10 mouse cellular contexts compared by ENCODE assay signal in genomic region chr12:102339085-102339484, GRCm38 (mm10). TPM values are rescaled to one million over a fixed set of nuclear protein-coding genes. Genes with fewer than 3 reads are reported as not detected.
DNase-seq lines count a peak whose midpoint lies in the region; ATAC-seq and TF ChIP-seq lines count a peak whose summit lies in the region.
"Had no signal": no experiment of that assay in that cellular context is flagged by ENCODE, and none has a peak within 500 bp of the region (broad histone marks: within the 10 kb centered on the region; RNA-seq: fewer than 3 reads in every experiment).

No protein-coding gene starts in this region.

- no peaks in the 10 kb centered on the region for H3K9me3 ChIP-seq in ES-E14 (ENCODE audit: control insufficient read depth, insufficient read depth, low read depth, low read length)
- H3K9me3 ChIP-seq: hindbrain, embryonic 10.5 days; liver, embryonic 12.5 days had no signal

- no peak for ATAC-seq in CD4-positive, CD25-positive, alpha-beta regulatory T cell, adult 4 months
- peak; percentile 72 for ATAC-seq in megakaryocyte progenitor cell, adult 5-6 weeks (replicated peaks; ENCODE audit: poor library complexity)
- ATAC-seq: liver, embryonic 12.5 days had no signal

- H3K4me1 ChIP-seq in ES-E14 (ENCODE audit: control insufficient read depth in 2 of 2, insufficient read depth in 2 of 2, low read length in 2 of 2, poor library complexity in 1 of 2), result peaks cover 0 to 3% of the 10 kb centered on the region in 2 experiments; a peak in 1 of 4 replicates

- in situ Hi-C loops in ES-E14 (cut with MboI; ENCODE audit: low sequenced_read_pairs in 2 of 2, unreplicated experiment in 2 of 2), result no loop called here

- no peak overlapping the region for H3K4me3 ChIP-seq in ES-E14 (ENCODE audit: insufficient read depth in 1 of 2, low read depth in 1 of 2, low read length in 2 of 2, poor library complexity in 1 of 2, severe bottlenecking in 1 of 2)
- H3K4me3 ChIP-seq: hindbrain, embryonic 10.5 days; liver, embryonic 12.5 days had no signal

- no peak overlapping the region for H3K9ac ChIP-seq in ES-E14 (ENCODE audit: insufficient read depth, low read depth, low read length, poor library complexity, severe bottlenecking)
- H3K9ac ChIP-seq: liver, embryonic 12.5 days had no signal

- no peaks in the 10 kb centered on the region for H3K36me3 ChIP-seq in ES-E14 (ENCODE audit: control insufficient read depth, insufficient read depth, low read length, poor library complexity, severe bottlenecking)
- H3K36me3 ChIP-seq: hindbrain, embryonic 10.5 days had no signal

- H3K27ac ChIP-seq in ES-E14 (ENCODE audit: insufficient read depth, low read depth, low read length, poor library complexity, severe bottlenecking), result no peak overlapping the region
- H3K27ac ChIP-seq: hindbrain, embryonic 10.5 days; liver, embryonic 12.5 days had no signal

- DNase-seq in CD4-positive, CD25-positive, alpha-beta regulatory T cell, adult 2 months (ENCODE audit: low read depth, low spot score), result peak; percentile 17
- DNase-seq in layer of hippocampus, adult 9-11 months, result peak; percentile 20
- no peak for DNase-seq in layer of hippocampus, postnatal 36 days
- no peak for DNase-seq in ES-E14 (ENCODE audit: low read depth, low spot score)
- no peak for DNase-seq in cerebellum, postnatal 25 days
- no peak for DNase-seq in right cerebral cortex, postnatal 25 days

TF ChIP-seq in ES-E14, 5 proteins besides CTCF, POLR2A, EP300 and RAD21:
- TF ChIP-seq MAFK (IDR thresholded peaks at IDR 0.05; ENCODE audit: insufficient read depth, low read depth, low read length) (no peak), ZC3H11A (IDR thresholded peaks at IDR 0.05; ENCODE audit: borderline replicate concordance, low read depth, low read length) (0 out of 2 replicates have a peak, but pooled peaks have one; percentile 16)

RNA-seq across cellular contexts. Expression of gene Rin3, which starts 56.2 kb away (rescaled TPM):
- polyA plus RNA-seq in CD4-positive, CD25-positive, alpha-beta regulatory T cell, adult 4 months (2017; shearing (Covaris generic)), result 10 to 100 TPM; 68.3 to 91.8 TPM
- total RNA-seq in layer of hippocampus, postnatal 36 days (2021), result 1 to 10 TPM; 2.1 to 4.3 TPM
- 2.3 and 3.8 TPM in 2 replicates for total RNA-seq in ES-E14 (2012; rRNA removed)
- 119 and 135 TPM in 2 replicates for total RNA-seq in megakaryocyte progenitor cell, adult 5-6 weeks (2015)
- 68.0 and 70.5 TPM in 2 replicates for total RNA-seq in megakaryocyte progenitor cell, adult 5-6 weeks (2017)

Comparison
In these comparisons a context has a peak if more than half of its experiments do, and no peak if none do; other contexts are left out.
1. DNase-seq: peak in CD4-positive, CD25-positive, alpha-beta regulatory T cell, adult 2 months (single experiment) and layer of hippocampus, adult 9-11 months (single experiment); none in layer of hippocampus, postnatal 36 days (0 of 2), ES-E14 (single experiment), cerebellum, postnatal 25 days (0 of 2) and right cerebral cortex, postnatal 25 days (single experiment).
2. RNA of gene Rin3, which starts 56.2 kb away (total RNA-seq): 68.0 to 135 TPM in megakaryocyte progenitor cell, adult 5-6 weeks; 2.1 to 4.3 TPM in layer of hippocampus, postnatal 36 days and 2.3 to 3.8 TPM in ES-E14; every median in the first group is over 10 times any median in the second.